Mouse (Mus musculus) frontal cortex, postnatal 25 days (tissue): ENCODE data around the gene St3gal2.
"Not testable (repeated sequence)": the region's sequence is repeated elsewhere in the genome, so short reads cannot be mapped to it uniquely, and the experiment has no call there.

ENCODE experiments used
- DNase-seq, 2 experiments: peaks; one replicate each; pipeline ENCODE4 v3.0.0; 2022; ENCODE audit warnings: low spot score in 2 of 2

Gene St3gal2

DNA sequence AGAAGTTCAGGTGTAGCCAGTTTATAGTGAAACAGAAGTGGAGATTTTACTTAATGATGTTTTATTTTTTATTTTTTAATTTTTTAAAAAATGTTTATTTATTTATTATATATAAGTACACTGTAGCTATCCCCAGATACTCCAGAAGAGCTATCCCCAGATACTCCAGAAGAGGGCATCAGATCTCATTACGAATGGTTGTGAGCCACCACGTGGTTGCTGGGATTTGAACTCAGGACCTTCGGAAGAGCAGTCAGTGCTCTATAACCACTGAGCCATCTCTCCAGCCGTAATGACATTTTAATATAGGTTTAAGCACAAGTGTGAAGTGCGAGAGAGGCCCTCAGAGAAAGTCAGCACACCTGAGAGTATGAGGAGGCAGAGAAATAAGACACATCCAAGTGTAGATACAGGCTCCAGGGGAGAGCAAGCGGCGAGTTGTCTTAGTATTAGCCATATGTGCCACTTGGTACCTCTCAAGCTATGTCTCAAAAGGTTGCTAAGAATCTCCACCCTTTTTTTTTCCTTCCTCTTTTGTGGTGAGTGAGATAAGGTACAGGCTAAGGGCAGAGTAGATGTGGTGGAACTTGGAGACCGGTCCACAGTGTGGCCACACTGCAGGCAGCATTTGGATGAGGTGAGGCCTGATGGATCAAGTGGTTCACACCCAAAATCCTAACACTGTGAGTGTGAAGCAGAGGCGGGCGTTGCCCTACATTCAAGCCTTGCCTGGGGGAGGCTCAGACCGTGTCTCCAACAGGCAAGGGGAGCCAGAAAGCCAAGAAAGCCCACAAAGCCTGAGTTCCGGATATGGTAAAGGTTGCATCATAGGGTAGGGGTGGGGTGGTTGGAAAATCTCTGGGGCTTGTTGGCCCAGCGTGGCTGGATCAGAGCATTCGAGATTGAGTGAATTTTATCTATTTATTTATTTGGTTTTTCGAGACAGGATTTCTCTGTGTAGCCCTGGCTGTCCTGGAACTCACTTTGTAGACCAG is 7.8 kb upstream of the St3gal2 start:
- DNase-seq = no peak

DNA sequence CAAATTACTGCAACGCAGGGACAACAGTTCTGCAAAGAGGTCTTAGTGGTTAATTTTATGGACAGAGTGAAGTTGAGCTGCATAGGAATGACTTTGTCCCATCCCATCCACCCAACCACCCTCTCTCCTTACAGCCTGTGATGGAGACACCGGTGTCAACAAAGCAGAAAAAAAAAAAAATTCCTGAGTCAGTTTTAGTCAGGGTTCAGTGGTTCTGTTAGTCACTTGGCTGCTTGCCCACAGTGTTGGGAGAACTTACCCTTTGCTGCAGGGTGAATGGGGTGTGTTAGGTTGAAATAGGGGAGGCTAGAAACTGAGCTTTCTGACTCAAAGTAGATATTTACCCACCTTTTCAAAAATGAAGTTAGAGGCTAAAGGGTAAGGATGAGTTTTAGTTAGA is 2.3 kb upstream of the St3gal2 start:
- DNase-seq = no peak

DNA sequence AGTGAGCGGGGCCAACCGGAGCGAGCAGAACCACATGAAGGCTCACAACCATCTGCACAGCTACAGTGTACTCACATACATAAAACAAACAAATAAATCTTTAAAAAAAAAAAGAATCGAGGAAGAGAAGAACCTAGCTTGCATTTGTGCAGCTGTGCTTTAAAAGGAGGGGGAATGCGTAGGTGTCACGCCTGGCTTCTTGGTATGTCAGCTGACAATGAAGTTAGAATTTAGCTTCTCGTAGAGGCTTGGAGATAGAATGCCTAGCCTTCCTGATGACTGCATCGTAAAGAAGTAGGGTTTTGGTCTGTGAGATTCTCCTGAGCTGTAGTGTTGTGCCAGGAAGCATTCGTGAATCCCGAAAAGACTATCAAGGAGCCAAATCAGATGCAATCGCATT is 1.7 kb upstream of the St3gal2 start:
- DNase-seq = no peak

DNA sequence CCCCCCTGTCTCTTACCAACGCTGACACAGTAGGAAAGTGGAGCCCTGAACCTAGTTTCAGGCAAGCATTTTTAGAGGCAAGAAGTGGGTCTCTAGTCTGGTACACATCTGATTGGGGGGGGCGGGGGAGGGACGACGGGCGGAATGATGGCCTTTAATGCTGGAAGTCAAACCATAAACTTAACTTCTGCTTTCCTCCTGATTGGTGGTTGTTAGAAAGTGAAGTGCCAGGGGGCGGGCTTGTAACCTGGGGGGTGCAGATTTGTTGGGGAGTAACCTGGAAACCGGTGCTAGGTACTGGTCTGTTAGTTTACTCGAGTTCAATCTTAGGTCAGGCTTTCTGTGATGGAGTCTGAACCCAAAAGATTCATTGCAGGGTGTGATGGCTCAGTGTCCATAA is 1.3 kb upstream of the St3gal2 start:
- no peak for DNase-seq

DNA sequence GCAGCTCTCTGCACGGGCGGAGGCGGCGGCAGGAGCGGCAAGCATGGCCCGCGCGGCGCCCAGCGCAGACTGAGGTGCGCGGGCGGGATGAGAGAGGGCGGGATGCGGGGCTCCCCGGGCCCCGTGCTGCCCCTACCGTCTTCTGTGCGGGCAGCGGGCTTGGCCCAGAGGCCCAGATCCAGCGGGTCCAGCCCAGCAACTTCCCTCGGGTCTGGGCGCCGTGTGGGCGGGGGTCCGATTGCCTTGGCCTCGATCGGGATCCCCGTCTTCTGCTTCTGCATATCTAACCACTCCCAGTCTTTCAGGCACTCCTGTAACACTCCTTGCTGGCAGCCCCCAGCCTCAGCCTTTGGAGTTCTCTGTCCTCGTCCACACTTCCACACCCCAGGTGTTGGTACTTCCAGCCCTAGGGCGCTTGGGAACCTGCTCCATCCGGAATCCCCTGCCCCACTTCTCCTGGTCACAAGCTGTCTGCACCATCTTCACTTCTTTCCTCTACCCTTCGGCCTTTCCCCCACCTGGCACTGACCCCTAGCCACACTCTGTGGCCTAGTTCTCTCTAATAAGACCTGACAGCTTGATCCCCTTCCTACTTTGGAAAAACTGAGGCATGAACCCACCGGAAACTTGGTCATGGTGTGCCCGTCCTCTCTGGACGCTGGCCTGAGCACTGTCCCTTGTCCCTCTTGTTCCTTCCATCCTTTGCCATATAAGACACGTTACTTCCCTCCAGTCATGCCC is 480 bp downstream of the St3gal2 start:
- peak in 1 of 2 experiments; percentile 40 for DNase-seq

DNA sequence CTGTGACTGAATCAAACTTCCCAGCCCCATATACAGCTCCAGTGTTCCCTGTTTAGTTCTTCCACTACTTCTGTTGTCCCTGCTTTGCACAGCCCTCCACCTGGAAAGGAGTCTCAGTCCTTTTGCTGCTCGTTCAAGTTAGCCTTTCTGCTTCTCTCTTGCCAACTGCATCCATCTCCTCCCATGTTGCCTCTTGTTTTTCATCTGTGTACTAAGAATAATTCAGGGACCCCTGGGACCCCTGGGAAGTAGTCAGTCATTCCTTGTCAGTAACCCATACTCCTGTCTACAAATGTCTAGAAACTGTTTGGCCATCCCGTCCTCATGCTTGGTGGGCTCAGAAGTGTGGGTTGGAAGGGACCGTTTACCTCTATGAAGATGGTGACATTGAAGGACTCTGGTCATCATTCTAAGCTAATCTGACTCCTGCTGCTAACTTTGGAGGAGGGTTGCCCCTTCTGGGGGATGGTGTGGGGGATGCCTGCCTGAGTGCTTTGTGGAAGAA is 1.1 kb downstream of the St3gal2 start:
- no peak for DNase-seq

DNA sequence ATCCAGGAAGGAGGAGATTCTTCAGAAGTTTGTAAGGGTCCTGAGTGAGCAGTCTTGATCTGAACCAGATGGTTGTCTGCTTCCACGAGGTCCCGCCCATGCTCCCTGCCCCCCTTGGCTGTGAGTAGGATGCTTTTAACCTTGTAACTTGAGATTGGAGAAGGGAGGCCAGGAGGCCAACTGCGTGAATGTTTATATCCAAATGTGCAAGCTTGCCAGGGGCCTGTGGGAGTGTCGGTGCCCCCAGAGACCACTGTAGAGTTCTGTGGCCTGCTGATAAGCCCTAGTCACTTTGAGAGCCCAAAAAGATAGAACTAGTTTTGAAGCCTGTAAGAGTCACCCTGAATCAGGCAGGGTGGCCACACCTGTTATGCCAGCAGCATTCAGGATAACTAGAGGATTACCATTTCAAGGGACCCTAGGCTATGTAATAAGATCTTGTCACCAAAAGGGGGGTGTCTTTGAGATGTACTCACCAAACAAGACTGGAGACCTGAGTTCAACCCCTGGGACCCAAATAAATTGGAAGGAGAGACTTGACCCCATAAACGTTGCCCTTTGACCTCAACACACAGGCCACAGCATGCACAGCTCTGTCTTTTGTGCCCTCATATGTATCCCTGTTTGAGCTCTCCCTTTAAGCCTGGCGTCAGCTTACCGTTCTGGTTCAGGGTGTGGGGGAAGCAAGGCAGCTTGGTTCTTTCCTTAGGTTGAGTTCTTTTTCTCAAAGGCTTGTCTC is 1.9 kb downstream of the St3gal2 start:
- no peak for DNase-seq

DNA sequence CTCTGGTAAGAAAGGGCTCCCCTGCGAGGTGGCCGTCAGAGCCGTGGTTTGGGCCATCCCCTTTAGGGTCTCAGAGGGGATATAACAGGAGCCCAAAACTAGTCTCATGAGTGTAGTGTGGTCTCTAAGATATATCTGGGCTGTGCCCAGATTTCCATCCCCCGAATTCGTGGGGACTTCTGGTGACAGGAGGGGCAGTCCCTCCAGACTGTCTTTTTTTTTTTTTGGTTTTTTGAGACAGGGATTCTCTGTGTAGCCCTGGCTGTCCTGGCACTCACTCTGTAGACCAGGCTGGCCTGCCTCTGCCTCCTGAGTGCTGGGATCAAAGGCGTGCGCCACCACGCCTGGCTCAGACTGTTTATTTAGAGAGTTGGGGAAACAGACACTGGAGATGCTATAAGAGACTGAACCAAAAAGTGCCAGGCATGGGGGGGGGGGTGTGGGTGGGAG is 6.0 kb downstream of the St3gal2 start:
- DNase-seq = no peak

DNA sequence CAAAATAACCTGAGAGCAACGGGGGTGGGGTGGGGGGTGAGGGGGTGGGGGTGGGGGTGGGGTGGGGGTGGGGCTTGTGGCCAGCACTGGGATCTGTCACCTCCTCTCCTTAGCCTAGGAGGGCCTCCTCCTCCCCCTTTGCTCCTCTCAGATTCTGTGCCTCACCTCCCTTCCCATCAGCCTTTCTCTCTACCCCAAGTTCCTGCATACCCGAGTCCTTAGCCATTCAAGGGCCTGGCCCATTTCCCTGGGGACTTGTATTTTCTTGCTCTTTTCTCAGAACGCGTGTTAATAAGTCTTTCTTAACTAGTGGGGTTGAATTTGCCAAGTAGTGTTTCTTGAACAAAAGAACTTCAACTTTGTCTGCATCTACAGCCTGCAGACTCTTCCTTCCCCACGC is 7.0 kb downstream of the St3gal2 start:
- DNase-seq = no peak

DNA sequence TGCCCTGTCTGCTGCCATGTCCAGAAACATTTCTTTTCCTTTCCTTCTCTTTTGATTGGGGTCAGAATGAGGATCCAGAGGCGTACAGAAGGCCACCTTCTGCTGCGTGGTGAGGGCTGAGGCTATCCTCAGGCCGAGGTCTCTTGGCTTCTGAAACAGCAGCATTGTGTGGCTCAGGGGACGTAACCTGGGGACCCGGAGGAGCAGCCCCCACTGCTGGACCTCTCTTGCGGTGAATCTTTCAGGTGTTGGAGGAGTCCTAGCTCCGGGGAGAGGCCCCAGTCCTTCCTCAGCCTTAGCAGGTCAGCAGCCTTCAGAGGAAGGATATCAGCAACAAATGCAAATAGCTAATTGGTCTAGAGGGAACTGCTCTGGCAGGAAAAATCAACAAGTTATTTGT is 8.7 kb downstream of the St3gal2 start:
- no peak for DNase-seq

DNA sequence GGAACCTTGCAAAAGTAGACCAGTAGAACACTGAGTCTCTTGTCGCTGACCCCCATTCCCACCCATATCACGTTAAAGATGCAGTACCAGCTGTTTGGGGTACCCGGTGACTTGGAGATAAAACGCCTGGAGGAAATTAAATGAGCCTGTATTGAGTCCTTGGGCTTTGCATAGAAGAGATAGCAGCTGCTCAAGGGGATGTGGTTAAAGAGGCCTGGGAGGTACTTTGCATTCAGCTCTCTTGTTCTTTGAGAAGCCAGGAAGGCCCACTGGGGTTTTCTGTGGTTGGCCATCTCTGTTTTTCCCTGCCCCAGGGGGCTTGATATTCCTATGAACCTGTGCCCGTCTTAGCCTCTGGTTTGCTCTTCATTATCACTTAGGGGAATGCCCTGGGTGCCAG is 9.3 kb downstream of the St3gal2 start:
- DNase-seq = no peak

DNA sequence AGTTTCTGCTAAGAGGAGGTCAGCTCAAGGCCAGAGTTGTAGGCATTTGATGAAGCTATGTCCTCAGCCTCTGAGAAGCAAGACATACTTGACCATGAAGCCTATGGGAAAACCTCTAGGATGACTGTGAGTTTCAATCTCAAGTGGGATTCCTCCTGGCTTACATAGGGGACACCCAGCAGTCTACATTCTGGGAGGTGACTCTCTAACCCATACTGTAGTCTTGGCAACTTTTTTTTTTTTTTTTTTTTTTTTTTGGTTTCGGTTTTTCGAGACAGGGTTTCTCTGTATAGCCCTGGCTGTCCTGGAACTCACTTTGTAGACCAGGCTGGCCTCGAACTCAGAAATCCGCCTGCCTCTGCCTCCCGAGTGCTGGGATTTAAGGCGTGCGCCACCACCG is 9.9 kb downstream of the St3gal2 start:
- DNase-seq = not testable (repeated sequence)

DNA sequence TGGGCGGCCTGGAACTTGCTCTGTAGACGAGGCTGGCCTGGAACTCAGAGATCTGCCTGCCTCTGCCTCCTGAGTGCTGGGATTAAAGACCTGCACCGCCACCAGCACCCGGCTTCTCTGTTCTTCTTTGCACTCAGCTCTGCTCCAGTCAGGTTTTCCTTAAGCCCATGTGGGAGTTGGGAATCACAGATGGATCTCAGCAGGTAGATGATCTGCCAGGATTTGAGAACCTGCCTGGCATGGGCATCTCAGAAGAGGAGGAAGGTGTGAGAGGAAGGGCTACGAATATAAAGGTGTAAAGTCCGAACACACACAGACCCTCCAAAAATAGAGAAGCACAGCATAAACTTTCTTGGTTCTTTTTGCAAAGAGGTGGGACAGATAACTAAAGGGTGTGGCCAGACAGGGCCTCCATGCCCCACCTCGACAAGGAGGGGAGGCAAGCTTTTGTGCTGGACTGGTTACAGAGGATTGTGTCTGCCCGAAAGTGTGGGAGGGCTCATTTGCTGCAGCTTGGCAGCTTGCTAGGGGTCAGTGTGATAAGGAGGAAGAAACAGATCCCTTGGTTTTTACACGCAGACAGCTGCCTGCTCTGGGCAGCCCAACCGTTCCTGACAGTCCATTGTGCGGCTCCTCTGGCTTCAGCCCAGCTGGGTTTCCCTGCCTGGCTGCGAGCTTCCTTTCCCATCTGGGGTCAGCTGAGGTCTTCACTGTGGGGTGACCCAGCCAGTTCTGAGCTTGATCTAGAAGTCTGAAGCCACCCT is 11.6 kb downstream of the St3gal2 start:
- no peak for DNase-seq

DNA sequence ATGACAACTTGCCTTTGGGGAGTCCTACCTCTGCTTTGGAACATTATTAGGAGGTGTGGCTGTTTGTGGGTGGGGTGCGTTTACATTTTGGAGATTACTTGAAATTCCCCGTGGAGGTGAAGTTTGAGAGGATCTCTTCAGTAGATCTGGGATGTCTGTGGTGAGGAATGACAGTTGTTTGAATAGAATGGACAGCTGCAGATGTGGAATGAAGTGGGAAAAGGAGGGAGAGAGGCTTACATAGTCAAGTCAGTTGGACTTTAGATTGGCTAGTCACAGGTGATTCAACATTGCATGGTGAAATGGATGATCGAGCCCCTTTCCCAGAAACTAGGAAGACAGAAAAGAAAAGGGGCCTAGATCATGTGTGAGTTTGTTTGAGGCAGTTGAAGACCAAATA is 12.7 kb downstream of the St3gal2 start:
- no peak for DNase-seq

DNA sequence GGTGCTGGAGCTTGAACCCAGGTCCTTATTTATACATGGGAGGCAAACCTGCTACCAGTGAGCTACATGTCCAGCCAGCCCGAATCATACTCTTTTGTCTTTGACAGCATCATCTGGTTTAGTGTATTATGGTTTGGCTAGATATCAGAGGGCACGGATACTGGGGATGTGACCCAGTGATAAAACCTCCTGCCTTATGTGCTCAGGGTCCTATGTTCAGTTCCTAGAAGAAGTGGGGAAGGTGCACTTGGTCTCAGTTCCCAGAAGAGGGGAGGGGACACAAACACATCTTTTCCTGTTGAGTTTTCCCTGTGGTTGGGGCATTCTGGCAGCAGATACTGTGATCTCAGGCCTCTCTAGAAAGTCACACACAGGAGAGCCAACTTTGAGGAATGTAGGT is 13.6 kb downstream of the St3gal2 start:
- no peak for DNase-seq

DNA sequence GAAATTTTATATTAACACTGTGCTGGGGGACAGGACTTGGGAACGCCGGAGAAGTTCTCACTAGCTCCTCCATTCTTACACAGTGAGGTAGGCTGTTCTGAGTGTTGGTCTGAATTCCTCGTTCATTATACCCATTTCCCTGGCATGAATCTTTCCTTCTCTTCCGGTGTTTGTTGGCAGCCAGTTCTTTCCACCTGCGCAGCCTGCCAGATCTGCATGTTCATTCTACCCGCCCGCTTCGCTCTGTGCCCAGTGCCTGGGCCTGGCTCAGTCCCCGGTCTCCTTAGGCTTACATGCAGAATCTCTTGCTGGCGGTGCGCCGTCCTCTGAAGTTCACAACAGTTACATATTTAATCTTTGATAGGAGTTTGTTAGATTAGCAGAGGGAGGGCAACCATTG is 16.5 kb downstream of the St3gal2 start:
- no peak for DNase-seq

DNA sequence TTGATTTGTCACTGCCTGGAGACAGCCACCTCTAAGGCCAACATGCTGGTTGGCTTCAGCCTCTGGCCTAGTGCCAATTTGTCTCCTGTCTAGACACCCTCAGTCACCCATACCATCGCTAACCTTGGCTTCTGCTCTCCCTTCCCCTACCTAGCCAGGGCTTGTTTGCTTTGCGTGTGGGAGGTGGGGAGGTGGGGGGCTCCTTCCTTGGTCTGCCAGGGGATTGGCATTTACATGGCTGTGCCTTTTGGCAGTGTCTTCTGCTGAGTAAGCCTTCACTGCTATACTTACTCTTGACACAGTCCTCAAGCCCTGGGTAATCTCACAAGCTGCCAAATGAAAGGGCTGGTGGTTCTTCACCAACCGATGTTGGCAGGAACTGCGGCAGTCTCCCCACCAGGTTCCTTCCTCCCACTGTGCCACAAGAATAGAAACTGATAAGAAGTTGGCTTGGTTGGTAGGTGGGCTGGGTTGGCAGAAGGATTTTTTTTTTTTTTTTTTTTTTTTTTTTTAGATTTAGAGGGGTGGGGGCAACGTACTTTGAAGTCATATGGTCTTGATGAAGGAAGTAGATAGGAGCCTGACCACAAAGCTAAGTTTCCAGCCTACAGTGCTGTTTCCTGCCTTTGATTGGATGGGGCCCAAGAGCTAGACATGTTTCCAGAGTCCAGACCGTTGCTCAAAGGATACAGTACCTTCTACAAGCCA is 19.3 kb downstream of the St3gal2 start:
- peak; percentile 37 to 58 for DNase-seq

DNA sequence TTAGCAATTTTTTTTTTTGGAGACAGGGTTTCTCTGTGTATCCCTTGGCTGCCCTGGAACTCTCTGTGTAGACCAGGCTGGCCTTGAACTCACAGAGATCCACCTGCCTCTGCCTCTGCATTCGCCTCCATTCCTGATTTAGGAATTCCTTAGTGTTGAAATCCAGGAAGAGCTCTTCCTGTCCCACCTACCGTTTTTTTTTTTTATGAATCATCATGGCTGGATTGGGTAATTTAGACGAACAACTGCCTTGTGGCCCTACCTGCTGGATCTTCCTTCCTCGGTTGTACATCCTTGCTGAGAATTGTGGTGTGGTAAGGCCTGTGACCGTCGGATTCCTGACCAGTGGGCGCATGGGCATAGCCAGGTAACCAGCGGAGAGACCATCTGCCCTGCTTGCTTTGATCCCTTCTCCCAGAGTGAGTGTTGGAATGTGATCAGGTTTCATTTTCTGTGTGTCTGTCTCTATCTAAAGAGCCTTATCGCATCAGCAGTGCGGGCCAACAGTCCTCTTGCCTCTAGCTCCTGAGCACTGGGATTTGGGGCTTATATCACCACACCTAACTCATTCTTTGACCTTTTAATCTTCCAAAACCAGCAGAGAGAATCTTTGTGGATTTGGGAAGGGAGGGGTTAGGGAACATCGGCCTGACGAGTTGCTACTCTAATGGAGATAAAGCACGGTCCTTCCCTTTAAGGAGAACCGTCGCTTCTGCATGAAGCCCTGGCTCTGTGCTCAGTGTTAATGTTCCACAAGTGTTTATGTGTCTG is 21.1 kb downstream of the St3gal2 start:
- no peak for DNase-seq

DNA sequence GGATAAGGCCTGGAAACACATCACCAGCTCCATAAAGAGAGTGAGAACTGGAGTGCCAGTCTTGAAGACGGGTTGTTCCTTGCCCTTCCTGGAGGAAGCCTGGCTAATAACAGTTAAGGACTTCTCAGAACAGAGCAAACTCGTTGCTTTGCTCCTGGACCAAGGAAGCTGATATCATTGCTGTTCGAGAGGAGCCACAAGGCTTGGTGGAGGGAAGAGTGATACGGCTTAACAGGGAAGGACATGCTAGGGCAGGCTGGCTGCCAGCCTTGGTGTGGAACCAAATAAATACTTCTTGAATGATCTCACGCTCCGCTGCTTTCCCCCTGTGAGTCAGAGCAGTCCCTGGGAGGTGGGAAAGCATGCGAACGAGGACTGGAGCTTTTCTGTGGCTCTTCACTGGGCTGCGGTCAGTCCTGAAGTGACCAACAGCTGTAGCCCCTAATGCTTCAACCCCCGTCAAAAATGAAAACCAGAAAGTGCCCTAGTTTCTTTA is 21.8 kb downstream of the St3gal2 start:
- no peak for DNase-seq
